Mouse (Mus musculus): ENCODE measurements at regions not wholly inside any gene's neighbourhood (a gene's known extent, or its start where the extent isn't known, plus 50 kb on each side); places are given as distances from the start of the nearest gene placed in this dataset.
"Not testable (repeated sequence)": the region's sequence is repeated elsewhere in the genome, so short reads cannot be mapped to it uniquely, and the experiment has no call there.

DNA sequence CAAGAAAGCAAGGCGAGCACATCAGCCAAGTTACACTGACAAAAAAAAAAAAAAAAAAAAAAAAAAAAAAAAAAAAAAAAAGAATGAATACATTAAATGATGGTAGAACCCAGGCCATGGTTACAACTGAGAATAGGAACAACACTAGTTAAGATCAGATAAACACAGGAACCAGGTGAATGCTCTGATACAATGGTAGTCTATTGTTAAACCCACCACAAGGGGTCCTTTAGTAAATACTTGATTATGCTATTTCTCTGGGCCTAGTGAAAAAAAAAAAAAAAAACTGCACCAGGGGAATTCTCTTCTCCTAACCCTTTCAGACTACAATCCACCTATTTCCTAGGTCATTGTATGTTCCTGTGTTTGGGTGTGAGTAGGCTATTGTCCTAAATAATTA lies 2289.7 kb downstream of the Cntnap5b start:
- DNase-seq, result no peak

DNA sequence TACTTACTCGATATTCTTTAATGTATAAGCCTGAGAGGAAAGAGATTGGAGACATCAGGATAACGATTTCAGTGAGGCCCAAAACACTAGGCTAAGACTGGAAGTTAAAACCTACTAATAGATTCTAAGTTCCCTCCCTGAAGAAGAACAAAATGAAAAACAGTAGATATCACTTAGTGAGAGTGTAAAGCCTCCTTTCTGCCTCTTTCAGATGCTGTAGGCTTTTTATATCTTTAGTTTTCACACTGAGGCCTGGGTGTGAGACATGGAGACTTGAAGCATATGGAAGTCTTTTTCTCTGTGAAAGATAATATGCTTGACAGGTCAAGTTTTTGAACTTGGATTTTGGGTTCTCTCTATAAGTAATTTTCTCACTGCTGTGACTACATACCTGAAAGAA lies 2333.1 kb downstream of the Cntnap5b start:
- no peak for DNase-seq

DNA sequence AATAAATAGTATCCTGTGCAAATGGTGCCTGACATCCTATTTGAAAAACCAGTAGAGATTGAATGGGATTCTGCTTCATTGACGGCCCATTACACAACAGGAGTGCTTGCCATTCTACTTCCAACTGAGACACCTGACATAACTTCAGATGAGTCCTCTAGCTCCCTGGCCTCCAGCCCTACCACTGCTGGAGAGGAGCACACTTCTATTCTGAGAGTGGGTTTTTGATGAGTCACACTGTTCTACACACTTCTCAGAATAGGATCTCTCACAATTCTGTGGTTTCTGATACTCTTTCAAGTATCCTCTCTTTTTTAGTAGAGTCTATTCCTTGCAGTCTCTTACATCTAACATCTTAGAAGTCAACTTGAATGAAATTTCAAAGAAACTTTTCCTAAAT lies 2366.5 kb downstream of the Cntnap5b start:
- DNase-seq, result no peak

DNA sequence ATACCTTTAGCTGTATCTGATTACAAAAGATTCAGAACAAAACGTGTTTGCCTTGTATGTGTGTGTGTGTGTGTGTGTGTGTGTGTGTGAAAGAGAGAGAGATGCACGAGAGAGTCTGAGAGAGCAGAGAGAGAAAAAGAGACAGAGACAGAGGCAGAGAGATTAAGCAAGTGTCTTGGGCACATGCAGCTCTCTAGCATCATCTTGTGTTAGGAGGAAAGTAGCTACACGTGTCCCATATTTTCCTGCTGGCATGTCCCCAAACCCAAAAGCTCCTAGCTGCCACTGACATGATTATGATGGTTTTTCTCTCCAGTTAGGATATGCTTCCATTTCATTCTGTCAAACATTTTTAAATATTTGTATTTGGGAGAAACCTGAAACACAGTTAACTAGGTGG lies 2373.8 kb downstream of the Cntnap5b start:
- no peak for DNase-seq

DNA sequence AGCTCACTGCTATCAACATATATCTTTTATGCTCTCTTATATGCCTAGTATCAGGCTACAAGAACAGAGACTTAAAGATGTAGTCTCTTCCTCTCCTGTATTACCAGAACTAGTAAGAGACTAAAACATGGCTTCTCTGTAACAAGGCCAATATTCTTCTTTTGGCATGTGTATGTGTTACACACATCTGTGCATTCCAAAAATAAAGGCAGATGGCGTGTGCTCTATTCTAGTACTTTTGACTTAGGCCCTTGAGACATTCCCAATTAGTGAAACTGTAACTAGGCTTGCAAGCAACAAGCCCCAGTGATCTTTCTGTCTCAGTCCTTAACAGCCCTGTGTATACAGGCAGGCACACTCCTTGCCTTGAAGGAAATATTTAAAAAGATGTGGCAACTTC lies 2394.1 kb downstream of the Cntnap5b start:
- DNase-seq, result no peak

DNA sequence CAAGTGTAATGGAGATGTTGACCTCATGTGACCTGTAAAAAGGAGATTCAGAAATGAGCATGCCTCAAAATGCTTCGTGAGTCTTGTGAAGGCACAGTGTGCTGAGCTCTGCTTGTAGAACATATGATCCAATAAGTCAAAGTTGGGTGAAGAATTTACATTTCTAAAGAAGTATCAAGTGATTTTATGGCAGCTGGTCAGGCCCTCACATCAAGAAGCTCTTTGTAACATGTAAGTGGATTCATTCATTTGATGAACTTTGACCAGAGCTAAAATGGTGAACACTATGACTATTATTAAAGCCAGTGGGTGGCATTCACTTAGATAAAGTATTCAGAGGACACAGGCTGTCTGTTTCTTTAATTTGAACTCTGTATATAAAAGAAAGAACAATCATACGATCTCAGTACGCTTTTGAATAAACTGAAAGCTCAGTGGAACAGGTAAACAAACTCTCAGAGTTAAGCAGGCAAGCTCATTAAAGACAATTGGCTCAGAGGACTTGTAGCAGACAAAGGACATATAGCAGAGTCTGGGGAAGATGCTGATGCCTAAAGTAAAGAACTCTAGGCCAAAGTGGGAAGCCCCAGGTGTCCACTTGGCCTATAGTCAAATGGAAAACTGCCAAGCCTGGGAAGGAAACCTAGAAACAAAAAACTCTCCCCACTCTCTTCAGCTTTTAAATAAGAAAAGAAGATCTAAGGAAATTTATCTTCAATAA lies 2398.2 kb downstream of the Cntnap5b start:
- DNase-seq, result no peak

DNA sequence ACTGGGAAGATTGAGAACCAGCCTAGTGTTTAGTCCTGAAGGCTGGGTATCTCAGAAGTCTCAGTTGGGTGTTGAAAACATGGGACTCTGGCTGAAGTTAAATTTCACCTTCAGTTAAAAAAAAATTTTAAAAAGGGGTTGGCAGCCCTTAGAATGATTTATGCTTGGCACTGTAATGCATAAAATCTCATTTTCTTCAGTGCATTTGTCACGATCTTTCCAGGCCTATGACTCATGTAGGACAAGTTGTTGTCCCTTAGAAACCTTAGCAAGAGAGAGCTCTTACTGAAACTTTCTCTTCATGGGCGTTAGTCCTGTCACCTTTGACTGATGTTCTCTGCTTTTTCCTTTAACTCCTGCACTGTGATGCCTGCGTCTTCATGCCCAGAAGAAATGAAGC lies 2413.4 kb downstream of the Cntnap5b start:
- DNase-seq, result no peak

DNA sequence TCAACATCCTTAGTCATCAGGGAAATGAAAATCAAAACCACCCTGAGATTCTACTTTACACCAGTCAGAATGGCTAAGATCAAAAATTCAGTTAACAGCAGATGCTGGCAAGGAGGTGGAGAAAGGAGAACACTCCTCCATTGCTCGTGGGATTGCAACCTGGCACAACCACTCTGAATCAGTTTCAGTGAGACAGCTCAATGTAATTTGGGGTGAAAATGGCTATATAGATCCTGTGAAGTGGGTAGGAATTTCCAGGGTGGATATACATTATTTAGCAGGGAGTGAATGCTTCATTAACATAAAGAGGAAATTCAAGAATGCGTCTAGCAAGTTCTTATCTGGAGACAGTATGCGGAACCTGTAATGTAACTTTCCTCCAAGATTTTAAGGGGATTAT lies 2462.9 kb downstream of the Cntnap5b start:
- DNase-seq, result no peak

DNA sequence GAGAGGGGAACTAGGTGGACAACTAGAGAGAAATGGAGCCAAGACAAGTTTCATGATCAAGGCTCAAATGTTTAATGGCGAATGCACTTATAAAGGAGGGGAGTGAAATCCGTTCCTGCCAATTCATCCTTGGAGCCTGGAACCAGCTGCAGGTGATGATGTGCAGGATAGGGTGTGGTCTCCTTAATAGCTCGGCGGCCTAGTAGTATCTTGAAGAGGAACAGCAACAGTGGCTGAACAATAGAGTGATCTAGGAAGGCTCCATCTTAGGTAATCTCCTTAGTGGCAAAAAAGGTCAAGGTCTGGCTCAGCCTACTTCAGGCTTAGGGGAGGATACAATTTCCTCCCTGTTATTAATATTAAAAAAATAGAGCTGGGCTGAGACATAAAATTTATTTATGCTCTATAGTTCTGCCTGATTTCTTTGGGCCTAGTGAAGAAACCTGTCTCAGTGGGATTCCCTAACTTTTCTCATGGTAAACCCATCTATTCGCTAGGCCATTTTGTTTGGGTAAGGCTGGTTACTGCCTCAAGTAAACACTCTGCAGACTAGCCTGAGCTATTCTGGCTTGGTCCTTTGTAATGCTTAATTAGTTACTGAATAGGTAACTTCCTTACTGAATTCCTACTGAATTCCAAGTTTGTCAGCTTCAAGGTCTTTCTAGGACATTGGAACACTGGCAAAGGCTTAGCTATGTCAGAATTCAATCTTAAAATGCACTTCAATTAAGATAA lies 2490.7 kb downstream of the Cntnap5b start:
- DNase-seq, result not testable (repeated sequence)

DNA sequence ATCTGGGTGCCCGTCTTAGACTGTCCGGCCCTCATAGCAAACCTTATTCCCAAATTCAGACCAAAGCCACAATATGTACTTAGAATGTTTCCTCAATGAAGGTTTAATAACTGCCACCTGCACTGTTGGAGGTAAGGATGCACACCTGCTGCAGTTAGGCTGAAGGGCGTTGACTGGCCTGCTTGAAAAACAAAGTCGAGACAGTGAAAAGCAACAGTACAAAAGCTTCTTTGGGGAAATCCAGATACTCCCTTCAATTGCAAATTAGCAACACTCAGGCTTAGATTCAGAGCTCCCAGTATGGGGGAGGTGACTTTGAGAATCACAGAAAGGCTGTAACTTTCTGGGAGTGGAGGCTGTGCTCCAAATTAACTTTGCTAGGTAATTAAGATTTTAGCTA lies 2491.9 kb downstream of the Cntnap5b start:
- DNase-seq, result not testable (repeated sequence)

DNA sequence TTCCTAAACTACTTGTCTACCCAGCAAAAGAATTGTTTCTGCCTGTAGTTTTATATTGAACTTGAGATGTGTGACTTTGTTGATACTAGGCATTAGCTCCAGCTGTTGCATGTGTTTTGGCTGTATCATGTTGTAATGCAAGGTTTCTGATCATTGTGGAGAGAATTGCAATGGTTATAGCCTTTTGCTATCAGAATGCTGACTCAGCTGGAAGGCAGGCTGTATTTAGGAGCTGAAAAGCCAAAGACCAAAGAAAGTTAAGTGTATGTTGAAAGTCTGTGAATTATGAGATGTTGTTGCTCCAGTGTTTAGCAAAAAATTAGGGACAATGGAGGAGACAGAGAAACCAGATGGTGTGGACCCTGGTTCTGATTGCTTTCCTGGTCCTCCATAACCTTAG lies 2493.9 kb upstream of the Cdh20 start:
- DNase-seq, result no peak

DNA sequence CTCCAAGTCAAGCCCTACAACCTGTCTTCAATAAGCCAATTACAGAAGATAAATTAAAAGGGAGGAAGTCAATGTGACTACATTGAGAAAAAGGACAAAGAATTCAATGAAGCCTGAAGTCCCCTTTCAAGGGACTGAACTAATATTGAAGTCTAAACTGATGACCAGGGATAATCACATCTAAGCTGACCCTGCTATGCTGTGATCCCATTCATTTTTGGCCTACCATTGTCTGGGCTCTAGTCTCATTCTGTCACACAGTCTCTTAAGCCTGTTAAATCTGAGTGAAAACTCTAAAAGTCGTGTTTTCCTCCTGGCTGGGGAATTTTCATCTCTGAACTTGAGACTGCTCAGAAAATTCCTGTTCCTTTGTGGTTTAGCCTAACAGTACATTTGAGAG lies 2480.0 kb upstream of the Cdh20 start:
- DNase-seq, result no peak

DNA sequence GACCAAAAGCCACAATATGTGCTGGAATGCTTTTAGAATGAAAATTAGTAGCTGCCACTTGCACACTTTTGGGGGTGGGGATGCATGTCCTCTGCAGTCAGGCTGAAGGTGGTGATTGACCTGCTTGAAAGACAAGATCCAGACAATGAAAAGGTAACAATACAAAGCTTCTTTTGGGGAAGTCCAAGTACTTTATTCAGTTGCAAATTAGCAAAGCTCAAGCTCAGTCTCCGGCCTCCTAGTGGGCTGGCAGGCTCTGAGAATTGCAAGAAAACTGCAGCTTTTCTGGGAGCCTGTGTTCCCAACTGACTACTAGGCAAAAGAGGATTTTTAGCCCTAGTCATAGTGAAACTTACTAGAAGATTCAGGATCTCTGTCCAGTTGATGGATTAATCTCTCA lies 2464.8 kb upstream of the Cdh20 start:
- DNase-seq, result no peak

DNA sequence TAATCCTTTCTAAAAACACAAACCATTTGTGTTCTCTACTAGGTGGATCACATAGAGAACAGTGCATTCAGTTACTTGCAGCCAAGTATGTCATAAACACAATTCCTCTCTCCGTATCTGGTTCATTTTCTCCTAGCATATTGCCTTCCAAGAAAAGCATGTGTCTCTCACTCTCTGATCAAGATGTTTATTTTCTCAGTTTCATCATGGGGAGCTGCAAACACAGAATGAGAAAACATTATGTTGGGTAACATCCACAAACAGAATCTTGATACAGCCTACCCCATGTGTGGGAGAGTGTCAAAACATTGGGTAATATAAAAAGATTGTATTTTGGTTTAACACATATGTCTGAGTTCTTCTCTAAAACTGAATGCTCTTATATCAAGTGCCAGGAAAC lies 2415.2 kb upstream of the Cdh20 start:
- DNase-seq, result peak; percentile 66

DNA sequence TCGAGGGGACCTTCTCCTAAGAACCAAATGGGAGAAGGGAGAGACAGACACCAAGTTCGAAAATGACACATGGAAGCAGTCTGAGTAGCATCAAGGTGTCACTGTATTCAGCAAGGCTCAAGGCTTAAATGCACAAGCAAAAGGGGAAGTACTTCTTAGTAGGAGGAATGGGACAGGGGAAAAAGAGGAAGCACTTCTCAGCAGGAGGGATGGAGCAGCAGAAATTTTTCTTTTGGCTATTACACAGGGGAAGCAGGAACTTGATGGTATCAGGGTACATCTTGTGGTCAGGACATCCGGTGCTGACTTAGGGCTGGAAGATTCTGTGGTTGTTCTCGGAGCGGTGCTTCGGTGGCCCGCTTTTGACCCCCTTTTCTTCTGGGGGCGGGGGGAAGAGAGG lies 2410.4 kb upstream of the Cdh20 start:
- DNase-seq, result not testable (repeated sequence)

DNA sequence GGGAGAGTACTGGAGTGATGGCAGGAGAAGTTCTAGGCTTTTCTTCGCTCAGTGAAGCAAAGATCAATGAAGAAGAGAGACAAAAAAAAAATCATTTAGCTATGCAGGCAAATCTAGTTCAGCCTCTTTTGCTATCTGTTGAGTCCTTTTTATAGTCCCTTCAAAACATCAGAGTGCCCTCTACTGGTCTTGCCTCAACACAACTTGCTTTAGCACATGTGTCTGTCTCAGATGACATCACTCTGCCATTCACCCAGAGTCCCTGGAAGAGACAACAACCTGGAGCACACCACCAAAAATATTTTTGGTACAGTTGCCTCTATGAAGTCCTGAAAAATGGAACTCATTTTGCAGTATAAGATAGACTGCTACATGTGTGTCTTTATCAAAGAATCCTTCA lies 2389.7 kb upstream of the Cdh20 start:
- peak; percentile 12 for DNase-seq

Measured in layer of hippocampus, adult 9-11 months (tissue).